Mouse (Mus musculus): Measurements from ENCODE around the gene Cdkl3. TPM values are rescaled to one million over a fixed set of nuclear protein-coding genes. Genes with fewer than 3 reads are reported as not detected.
A peak's percentile ranks its signal among the peaks of the same experiment; 100 is the strongest.

Gene Cdkl3
- total RNA-seq, 2 experiments from 2014 or later = 1.5 to 3.2 TPM

DNA sequence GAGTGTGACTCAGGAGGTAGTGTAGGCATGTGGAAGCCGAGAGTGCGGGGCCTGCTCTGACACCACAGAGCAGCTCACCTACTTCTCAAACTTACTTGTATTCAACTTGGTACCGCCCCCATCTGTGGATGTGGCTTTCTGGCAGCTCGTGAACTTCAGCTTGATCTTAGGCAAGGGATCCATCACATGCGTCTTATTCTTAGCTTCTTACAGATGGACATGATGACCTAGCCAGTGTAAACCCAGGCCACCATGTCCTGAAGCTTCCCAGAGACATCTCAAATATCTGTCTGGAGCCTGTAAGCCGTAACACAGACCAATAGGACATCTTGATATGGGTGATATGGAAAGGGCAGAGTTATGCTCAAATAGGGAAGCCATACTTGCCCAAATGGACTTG is 32.4 kb upstream of the Cdkl3 start:
- peak; percentile 68 for DNase-seq
- Histone ChIP-seq H3K27ac (peak overlapping the region; percentile 95), H3K4me3 (no peak overlapping the region)
- intact Hi-C loops (cut with DNase I) = no loop called here
- TF ChIP-seq CTCF (IDR thresholded peaks at IDR 0.05) = no peak

DNA sequence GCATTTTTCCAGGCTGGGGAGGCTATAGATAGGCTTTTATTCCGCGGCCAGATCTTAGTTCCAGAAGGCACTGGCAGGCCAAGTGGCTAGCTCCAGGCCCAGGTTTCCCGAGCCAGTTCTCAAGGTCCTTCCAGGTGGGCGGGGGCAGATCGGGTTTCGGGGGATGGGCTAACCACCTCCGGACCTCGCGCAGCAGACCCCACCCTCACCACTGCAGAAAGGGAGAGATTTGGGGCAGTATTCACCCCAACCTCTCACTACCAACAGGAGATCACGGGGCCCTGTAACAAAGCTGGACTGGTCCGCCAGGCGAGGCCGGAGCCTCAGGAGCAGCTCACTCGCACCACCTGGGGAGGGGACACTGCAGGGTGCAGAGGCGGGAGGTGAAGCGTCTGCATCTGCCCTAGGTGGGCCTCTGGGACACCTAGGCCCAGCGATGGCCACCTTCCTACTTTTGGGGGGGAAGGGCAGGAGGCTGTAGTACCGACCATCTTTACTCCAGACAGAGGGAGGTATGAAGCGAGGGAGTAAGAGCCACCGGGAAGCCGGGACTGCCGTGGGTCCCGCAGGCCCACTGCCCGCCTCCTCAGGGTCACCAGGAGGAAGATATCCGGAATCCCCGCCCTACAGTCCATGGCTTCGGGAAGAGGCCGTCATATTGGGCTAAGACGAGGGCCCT is 4.3 kb upstream of the Cdkl3 start:
- peak; percentile 94 for DNase-seq
- Histone ChIP-seq H3K27ac (peak overlapping the region; percentile 100), H3K4me3 (peak overlapping the region; percentile 99)
- intact Hi-C loops (cut with DNase I) = loop anchor here (1.0 to 5.0 kb wide), 2 partner anchors 99 to 237 kb away; partner anchors contain the start of genes Ppp2ca, Sar1b and Sec24a
- TF ChIP-seq CTCF (IDR thresholded peaks at IDR 0.05) = peak; percentile 5; the same call in 1 of the 2 replicates

DNA sequence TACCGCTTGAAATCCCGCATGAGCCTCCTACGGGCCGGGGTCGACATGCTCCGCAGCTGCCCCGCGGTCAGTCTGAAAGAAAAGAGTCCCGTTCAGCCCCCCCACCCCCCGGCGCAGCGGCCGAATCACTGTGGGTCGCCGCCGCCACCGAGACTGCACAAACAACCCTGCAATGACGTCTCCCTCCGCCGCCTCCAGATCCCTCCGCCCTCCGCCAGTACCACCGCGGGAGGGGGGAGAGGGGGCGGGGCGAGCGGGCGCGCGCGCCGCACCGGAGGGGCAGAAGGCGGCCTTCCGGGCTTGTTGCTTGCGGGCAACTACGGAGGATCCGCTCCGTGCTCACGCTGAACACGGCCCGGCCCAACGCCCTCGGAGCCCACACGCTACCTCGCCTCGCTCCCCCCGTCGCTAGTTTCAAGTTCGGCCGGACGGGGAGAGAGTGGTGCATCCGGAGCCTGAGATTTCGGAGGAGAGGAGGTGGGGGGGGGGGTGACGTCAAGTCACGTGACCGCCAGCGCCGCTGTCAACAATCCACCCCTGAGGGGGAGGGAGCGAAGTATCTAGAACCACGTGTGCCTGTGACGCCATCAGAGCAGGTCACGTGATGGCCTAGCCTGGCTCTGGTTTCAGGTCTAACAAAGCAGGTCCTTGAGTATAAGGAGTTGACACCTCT is 3.6 kb upstream of the Cdkl3 start, which contains the start of gene Ube2b:
Gene Ube2b (minus strand): TSS at position 473 of the 673 bp plus-strand sequence.
- peak; percentile 97 for DNase-seq
- Histone ChIP-seq H3K27ac (peak within 1 kb of the TSS; percentile 100), H3K4me3 (peak within 1 kb of the TSS; percentile 99)
- TF ChIP-seq CTCF (IDR thresholded peaks at IDR 0.05) = no peak
- intact Hi-C loops (cut with DNase I) = loop anchor here (1.0 to 5.0 kb wide), 2 partner anchors 98 to 238 kb away; partner anchors contain the start of genes Ppp2ca, Sar1b and Sec24a

DNA sequence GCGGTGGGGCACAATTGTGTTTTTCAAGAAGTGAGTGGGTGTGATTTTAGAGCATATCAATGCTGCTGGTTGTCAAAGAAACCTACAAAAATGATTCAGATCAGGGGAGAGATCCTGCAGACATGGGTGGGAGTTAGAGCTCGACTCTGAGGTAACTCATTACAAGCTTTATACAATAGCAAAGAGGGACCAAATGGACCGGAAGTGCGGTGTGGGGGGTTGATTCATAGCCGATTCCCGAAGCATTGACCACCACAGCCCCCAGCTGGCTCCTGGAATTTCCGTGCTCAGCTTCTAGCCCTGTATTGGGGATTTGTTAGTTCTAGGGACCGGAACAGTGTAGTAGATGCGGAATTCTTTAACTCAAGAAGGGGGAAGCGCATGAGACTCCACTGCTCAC is 2.7 kb upstream of the Cdkl3 start:
- intact Hi-C loops (cut with DNase I) = loop anchor here (5.0 kb wide), 1 partner anchor 239 kb away; the partner anchor contains the start of genes Sar1b and Sec24a
- peak overlapping the region; percentile 99 for H3K4me3 ChIP-seq
- peak overlapping the region; percentile 100 for H3K27ac ChIP-seq
- DNase-seq = no peak
- TF ChIP-seq CTCF (IDR thresholded peaks at IDR 0.05) = no peak

DNA sequence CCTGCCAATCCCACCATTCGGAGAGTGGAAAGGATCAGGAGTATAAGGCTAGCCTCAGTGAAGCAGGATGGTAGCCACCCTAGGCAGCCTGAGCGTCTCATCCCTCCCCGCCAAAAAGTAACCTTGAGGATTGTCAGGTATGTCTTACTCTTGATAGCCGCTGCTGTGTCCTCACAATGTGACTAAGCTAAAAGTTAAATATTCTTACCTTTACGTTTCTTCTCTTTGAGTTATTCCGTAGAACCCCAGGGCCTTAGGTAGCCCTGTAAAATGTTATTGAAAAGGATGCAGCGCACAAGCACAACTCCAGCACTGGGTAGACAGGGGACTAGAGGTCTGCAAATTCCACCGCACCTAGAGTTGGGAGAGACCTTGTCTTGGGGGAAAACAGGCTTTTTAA is 2.2 kb upstream of the Cdkl3 start:
- no peak overlapping the region for H3K4me3 ChIP-seq
- intact Hi-C loops (cut with DNase I) = loop anchor here (5.0 kb wide), 1 partner anchor 240 kb away; the partner anchor contains the start of genes Sar1b and Sec24a

DNA sequence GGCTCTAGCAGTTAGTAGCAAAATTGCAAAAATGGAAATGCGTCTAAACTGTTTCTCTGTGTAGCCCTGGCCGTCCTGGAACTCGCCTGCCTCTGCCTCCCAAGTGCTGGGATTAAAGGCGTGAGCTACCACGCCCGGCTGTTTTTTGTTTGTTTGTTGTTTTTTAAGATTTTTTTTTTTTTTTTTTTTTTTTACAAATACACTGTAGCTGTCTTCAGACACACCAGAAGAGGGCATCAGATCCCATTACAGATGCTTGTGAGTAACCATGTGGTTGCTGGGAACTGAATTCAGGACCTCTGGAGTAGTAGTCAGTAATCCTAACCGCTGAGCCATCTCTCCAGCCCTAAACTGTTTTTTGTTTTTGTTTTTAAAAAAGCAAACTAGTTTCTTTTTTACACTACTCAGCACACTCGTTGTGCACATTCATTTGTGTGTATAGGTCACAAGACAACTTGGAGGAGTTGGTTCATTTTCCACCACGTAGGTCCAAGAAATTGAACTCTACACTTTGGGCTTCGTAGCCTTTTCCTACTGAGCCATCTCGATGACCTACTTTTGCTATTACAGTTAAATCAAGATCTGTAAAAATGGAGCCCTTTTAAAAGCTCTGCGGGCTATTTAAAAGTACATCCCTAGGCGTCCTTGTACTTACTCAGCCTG is 1.0 kb upstream of the Cdkl3 start:
- DNase-seq = no peak
- H3K4me3 ChIP-seq = peak overlapping the region; percentile 94
- H3K27ac ChIP-seq = peak overlapping the region; percentile 100
- intact Hi-C loops (cut with DNase I) = loop anchor here (5.0 kb wide), 1 partner anchor 241 kb away; the partner anchor contains the start of genes Sar1b and Sec24a
- peak; percentile 12; the same call in 1 of the 2 replicates for TF ChIP-seq CTCF (IDR thresholded peaks at IDR 0.05)

More for the DNA sequence above, 2.2 kb upstream of the Cdkl3 start:
- DNase-seq = no peak
- H3K27ac ChIP-seq = peak overlapping the region; percentile 100
- no peak for TF ChIP-seq CTCF (IDR thresholded peaks at IDR 0.05)

DNA sequence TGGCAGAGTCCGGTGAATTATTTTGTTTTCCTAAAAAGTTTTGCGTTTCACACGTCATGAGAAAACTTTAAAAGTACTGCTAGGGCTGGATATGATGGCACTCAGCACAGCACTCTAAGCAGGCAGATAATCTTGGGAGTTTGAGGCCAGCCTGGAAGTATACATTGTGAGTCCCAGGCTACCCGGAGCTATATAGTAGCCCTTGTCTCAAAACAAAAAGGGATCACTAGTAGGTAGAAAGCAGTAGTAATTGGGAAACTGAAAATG is 583 bp upstream of the Cdkl3 start:
- intact Hi-C loops (cut with DNase I) = loop anchor here (5.0 kb wide), 1 partner anchor 241 kb away; the partner anchor contains the start of genes Sar1b and Sec24a

DNA sequence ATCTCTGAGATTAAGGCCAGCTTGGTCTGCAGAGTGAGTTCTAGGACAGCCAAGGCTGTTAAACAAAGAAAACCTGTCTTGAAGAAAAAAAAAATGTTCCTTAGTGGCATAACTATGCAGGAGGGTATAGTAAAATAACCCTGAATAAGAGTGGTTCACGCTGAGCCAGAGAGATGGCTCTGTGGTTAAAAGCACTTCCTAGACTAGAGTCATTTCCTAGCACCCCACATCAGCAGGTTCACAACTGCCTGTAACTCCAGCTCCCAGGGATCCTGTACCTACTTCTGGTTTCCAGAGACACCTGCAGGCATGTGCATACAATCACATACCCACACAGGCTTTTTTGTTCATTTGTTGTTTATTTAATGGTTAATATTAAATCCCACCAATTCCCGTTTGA is 1.6 kb downstream of the Cdkl3 start:
- TF ChIP-seq CTCF (IDR thresholded peaks at IDR 0.05) = no peak
- intact Hi-C loops (cut with DNase I) = loop anchor here (2.0 to 5.0 kb wide), 2 partner anchors 147 to 183 kb away; no protein-coding TSS in a partner anchor
- DNase-seq = no peak
- peak overlapping the region; percentile 100; the same call in 1 of the 2 replicates for H3K27ac ChIP-seq
- H3K4me3 ChIP-seq = no peak overlapping the region

More for the DNA sequence above, 583 bp upstream of the Cdkl3 start:
- DNase-seq = no peak
- peak overlapping the region; percentile 94 for H3K4me3 ChIP-seq
- no peak for TF ChIP-seq CTCF (IDR thresholded peaks at IDR 0.05)
- peak overlapping the region; percentile 100 for H3K27ac ChIP-seq

DNA sequence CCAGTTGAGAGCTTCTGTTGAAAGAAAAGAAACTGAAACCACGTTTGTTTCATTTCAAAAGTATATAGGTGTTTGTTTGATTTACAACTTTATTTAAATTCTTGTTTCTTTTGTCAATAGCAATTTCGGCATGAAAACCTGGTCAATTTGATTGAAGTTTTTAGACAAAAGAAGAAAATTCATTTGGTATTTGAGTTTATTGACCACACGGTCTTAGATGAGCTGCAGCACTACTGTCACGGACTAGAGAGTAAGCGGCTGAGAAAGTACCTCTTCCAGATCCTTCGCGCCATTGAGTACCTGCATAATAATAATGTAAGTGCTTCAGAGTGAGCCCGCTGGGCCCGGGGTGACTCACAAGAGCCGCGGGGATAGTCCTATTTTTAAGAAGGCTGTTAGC is 7.0 kb downstream of the Cdkl3 start:
- intact Hi-C loops (cut with DNase I) = no loop called here
- Histone ChIP-seq H3K4me3 (no peak overlapping the region), H3K27ac (no peak overlapping the region)
- TF ChIP-seq CTCF (IDR thresholded peaks at IDR 0.05) = no peak
- no peak for DNase-seq

DNA sequence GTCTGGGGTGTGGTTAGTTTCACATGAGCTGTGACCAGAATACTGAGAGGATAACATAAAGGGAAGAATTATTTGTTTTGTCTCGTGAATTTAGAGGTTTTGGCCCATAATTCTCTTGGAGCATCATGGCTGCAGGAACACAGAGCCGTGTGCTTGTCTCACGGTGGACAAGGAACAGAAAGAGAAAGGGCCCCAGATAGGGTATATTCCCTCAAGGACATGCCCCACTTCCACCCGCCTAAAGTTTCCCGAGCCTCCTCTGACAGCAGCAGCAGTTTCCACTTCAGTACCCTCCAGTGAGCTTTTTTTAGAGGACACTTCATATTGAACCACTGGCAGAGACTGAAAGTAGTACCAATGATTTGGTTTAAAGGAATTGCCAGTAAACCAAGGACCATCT is 7.5 kb downstream of the Cdkl3 start:
- Histone ChIP-seq H3K27ac (no peak overlapping the region), H3K4me3 (no peak overlapping the region)
- TF ChIP-seq CTCF (IDR thresholded peaks at IDR 0.05) = no peak
- no peak for DNase-seq
- intact Hi-C loops (cut with DNase I) = no loop called here

DNA sequence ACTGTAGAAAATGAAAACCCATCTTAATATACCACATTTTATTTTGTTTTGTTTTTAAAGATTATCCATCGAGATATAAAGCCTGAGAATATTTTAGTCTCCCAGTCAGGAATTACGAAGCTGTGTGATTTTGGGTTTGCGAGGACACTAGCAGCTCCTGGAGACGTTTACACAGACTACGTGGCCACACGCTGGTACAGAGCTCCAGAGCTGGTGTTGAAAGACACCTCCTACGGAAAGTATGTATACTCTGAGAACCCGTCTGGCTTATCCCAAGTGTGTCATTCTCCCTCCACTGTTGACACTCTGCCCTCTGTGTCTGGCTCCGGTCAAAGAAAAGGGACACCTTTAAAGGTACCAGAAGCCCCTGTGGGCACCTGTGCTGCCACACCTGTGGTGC is 14.2 kb downstream of the Cdkl3 start:
- no peak for TF ChIP-seq CTCF (IDR thresholded peaks at IDR 0.05)

DNA sequence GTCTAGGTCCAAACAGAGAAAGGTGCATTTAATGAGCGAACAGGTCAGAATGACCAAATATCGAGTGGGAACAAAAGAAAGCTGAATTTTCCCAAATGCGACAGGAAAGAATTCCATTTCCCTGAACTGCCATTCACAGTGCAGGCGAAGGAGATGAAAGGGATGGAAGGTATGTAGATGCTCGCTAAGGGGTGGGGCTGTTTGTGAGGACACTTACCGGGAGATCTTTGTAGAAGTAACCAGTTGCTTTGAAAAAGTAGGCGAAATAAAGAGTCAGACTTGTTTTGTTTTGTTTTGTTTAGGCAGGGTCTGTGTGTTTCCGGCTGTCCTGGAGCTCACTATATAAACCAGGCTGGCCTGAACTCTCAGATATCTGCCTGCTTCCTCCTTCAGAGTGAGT is 28.3 kb downstream of the Cdkl3 start:
- H3K4me3 ChIP-seq = no peak overlapping the region
- no peak overlapping the region for H3K27ac ChIP-seq
- intact Hi-C loops (cut with DNase I) = no loop called here
- DNase-seq = no peak
- TF ChIP-seq CTCF (IDR thresholded peaks at IDR 0.05) = no peak

More for the DNA sequence above, 14.2 kb downstream of the Cdkl3 start:
- Histone ChIP-seq H3K27ac (no peak overlapping the region), H3K4me3 (no peak overlapping the region)
- no peak for DNase-seq
- intact Hi-C loops (cut with DNase I) = no loop called here
